Mouse (Mus musculus): ENCODE data around the gene Sash1. TPM values are rescaled to one million over a fixed set of nuclear protein-coding genes. Genes with fewer than 3 reads are reported as not detected.

Sash1 gene
- polyA plus RNA-seq, 1 experiment, result 4.8 TPM

GRCm38 (mm10) chr10:8880950-8881675, 4.8 kb downstream of the Sash1 start:
- H3K4me3 ChIP-seq (ENCODE audit: control insufficient read depth, insufficient read depth, low read length), result no peak overlapping the region
- DNase-seq, result no peak
- H3K4me1 ChIP-seq (replicated peaks; ENCODE audit: control insufficient read depth, insufficient read depth, low read length), result peaks cover 2% of the 10 kb centered on the region; the same call in 1 of the 2 replicates
- 95% methylated on average over 15 of the region's 15 CpGs for WGBS
- no peak for TF ChIP-seq CTCF (IDR thresholded peaks at IDR 0.05; ENCODE audit: borderline replicate concordance, control insufficient read depth, extremely low read depth, insufficient read depth, low read length, poor library complexity)
- TF ChIP-seq POLR2A (IDR thresholded peaks at IDR 0.05; ENCODE audit: control insufficient read depth, extremely low read depth, insufficient read depth, low read length, poor library complexity), result no peak
- H3K36me3 ChIP-seq (ENCODE audit: control insufficient read depth, insufficient read depth, low read length), result no peaks in the 10 kb centered on the region
- no peak overlapping the region for H3K27ac ChIP-seq (ENCODE audit: control insufficient read depth, insufficient read depth, low read length)
- H3K27me3 ChIP-seq (ENCODE audit: control insufficient read depth, insufficient read depth, low read length), result peaks cover 6% of the 10 kb centered on the region; the same call in 1 of the 2 replicates

GRCm38 (mm10) chr10:8878824-8879223, 7.0 kb downstream of the Sash1 start:
- Histone ChIP-seq H3K27ac (ENCODE audit: control insufficient read depth, insufficient read depth, low read length) (no peak overlapping the region), H3K4me1 (replicated peaks; ENCODE audit: control insufficient read depth, insufficient read depth, low read length) (no peaks in the 10 kb centered on the region; the same call in 1 of the 2 replicates), H3K27me3 (ENCODE audit: control insufficient read depth, insufficient read depth, low read length) (no peaks in the 10 kb centered on the region), H3K4me3 (ENCODE audit: control insufficient read depth, insufficient read depth, low read length) (no peak overlapping the region), H3K36me3 (ENCODE audit: control insufficient read depth, insufficient read depth, low read length) (no peaks in the 10 kb centered on the region)
- no peak for TF ChIP-seq POLR2A (IDR thresholded peaks at IDR 0.05; ENCODE audit: control insufficient read depth, extremely low read depth, insufficient read depth, low read length, poor library complexity)
- no peak for TF ChIP-seq CTCF (IDR thresholded peaks at IDR 0.05; ENCODE audit: borderline replicate concordance, control insufficient read depth, extremely low read depth, insufficient read depth, low read length, poor library complexity)
- WGBS, result 16% methylated on average over 9 of the region's 9 CpGs
- no peak for DNase-seq

- Histone ChIP-seq H3K27ac (ENCODE audit: control insufficient read depth, insufficient read depth, low read length) (no peak overlapping the region), H3K27me3 (ENCODE audit: control insufficient read depth, insufficient read depth, low read length) (no peaks in the 10 kb centered on the region), H3K36me3 (ENCODE audit: control insufficient read depth, insufficient read depth, low read length) (no peaks in the 10 kb centered on the region), H3K4me1 (replicated peaks; ENCODE audit: control insufficient read depth, insufficient read depth, low read length) (no peaks in the 10 kb centered on the region; the same call in 1 of the 2 replicates), H3K4me3 (ENCODE audit: control insufficient read depth, insufficient read depth, low read length) (no peak overlapping the region)
- TF ChIP-seq CTCF (IDR thresholded peaks at IDR 0.05; ENCODE audit: borderline replicate concordance, control insufficient read depth, extremely low read depth, insufficient read depth, low read length, poor library complexity), result no peak
- no peak for TF ChIP-seq POLR2A (IDR thresholded peaks at IDR 0.05; ENCODE audit: control insufficient read depth, extremely low read depth, insufficient read depth, low read length, poor library complexity)
- WGBS, result 90% methylated on average over 13 of the region's 13 CpGs
- DNase-seq, result no peak
Measured at GRCm38 (mm10) chr10:8878381-8878780, 7.5 kb downstream of the Sash1 start.

- Histone ChIP-seq H3K4me3 (ENCODE audit: control insufficient read depth, insufficient read depth, low read length) (no peak overlapping the region), H3K36me3 (ENCODE audit: control insufficient read depth, insufficient read depth, low read length) (no peaks in the 10 kb centered on the region), H3K27ac (ENCODE audit: control insufficient read depth, insufficient read depth, low read length) (no peak overlapping the region), H3K4me1 (replicated peaks; ENCODE audit: control insufficient read depth, insufficient read depth, low read length) (no peaks in the 10 kb centered on the region), H3K27me3 (ENCODE audit: control insufficient read depth, insufficient read depth, low read length) (no peaks in the 10 kb centered on the region)
- DNase-seq, result no peak
- no peak for TF ChIP-seq POLR2A (IDR thresholded peaks at IDR 0.05; ENCODE audit: control insufficient read depth, extremely low read depth, insufficient read depth, low read length, poor library complexity)
- TF ChIP-seq CTCF (IDR thresholded peaks at IDR 0.05; ENCODE audit: borderline replicate concordance, control insufficient read depth, extremely low read depth, insufficient read depth, low read length, poor library complexity), result no peak
- WGBS, result 70% methylated on average over 7 of the region's 7 CpGs
Measured at GRCm38 (mm10) chr10:8873631-8874370, 12.1 kb downstream of the Sash1 start.

GRCm38 (mm10) chr10:8872788-8873187, 13.1 kb downstream of the Sash1 start:
- no peak overlapping the region for H3K4me3 ChIP-seq (ENCODE audit: control insufficient read depth, insufficient read depth, low read length)
- TF ChIP-seq POLR2A (IDR thresholded peaks at IDR 0.05; ENCODE audit: control insufficient read depth, extremely low read depth, insufficient read depth, low read length, poor library complexity) (no peak), CTCF (IDR thresholded peaks at IDR 0.05; ENCODE audit: borderline replicate concordance, control insufficient read depth, extremely low read depth, insufficient read depth, low read length, poor library complexity) (no peak)
- no peaks in the 10 kb centered on the region for H3K27me3 ChIP-seq (ENCODE audit: control insufficient read depth, insufficient read depth, low read length)
- H3K36me3 ChIP-seq (ENCODE audit: control insufficient read depth, insufficient read depth, low read length), result no peaks in the 10 kb centered on the region
- no peak overlapping the region for H3K27ac ChIP-seq (ENCODE audit: control insufficient read depth, insufficient read depth, low read length)
- DNase-seq, result no peak
- no peaks in the 10 kb centered on the region for H3K4me1 ChIP-seq (replicated peaks; ENCODE audit: control insufficient read depth, insufficient read depth, low read length)
- WGBS, result 96% methylated on average over 3 of the region's 3 CpGs

- H3K36me3 ChIP-seq (ENCODE audit: control insufficient read depth, insufficient read depth, low read length), result no peaks in the 10 kb centered on the region
- 77% methylated on average over 1 of the region's 1 CpGs for WGBS
Measured at GRCm38 (mm10) chr10:8871935-8872334, 13.9 kb downstream of the Sash1 start.

More at GRCm38 (mm10) chr10:8871935-8872334, 13.9 kb downstream of the Sash1 start:
- no peaks in the 10 kb centered on the region for H3K4me1 ChIP-seq (replicated peaks; ENCODE audit: control insufficient read depth, insufficient read depth, low read length)
- no peak for DNase-seq
- no peak overlapping the region for H3K4me3 ChIP-seq (ENCODE audit: control insufficient read depth, insufficient read depth, low read length)
- no peaks in the 10 kb centered on the region for H3K27me3 ChIP-seq (ENCODE audit: control insufficient read depth, insufficient read depth, low read length)
- no peak overlapping the region for H3K27ac ChIP-seq (ENCODE audit: control insufficient read depth, insufficient read depth, low read length)
- TF ChIP-seq CTCF (IDR thresholded peaks at IDR 0.05; ENCODE audit: borderline replicate concordance, control insufficient read depth, extremely low read depth, insufficient read depth, low read length, poor library complexity), result no peak
- TF ChIP-seq POLR2A (IDR thresholded peaks at IDR 0.05; ENCODE audit: control insufficient read depth, extremely low read depth, insufficient read depth, low read length, poor library complexity), result no peak
